9 mouse cellular contexts compared by ENCODE assay signal in the genomic region with DNA sequence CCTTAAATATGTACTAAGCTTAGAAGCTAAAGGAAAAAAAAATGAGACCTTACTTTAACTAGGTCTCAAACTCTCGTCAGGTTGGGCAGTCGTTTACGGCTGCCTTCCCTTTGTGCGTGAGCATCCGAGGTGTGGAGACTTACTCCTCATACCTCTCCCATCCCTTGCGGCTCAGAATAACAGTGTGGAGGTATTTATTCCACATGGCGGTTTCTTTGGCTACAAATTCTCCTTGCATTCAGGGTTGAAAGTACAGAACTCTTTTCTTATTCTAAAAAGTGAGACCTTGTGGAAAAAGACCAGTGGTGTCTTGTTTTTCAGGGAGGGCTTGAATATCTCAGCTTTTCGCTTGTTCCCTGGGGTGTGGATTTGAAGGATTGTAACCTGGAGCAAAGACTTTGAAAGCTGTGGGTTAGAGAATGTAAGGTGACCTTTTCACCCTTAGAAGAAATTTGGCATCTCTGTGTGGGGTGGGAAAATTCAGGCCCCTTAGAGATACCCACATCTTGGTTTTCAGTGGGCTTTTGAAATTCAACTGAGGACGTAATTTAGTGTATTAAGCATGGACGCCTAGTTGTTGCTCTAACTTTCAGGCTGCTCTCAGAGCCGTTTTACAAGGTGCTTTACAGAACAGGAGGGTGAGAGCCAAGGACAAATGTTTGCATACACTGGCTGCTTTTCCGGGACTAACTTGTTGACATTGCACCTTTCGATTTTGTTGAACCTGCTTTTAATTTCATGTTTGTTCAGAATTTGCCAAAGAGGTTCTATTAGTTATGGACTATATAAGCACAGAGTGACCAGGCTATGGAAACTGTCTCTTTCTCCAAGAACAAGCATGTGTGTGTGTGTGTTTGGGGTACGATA. TPM values are rescaled to one million over a fixed set of nuclear protein-coding genes. Genes with fewer than 3 reads are reported as not detected.
DNase-seq lines count a peak whose midpoint lies in the region; ATAC-seq and TF ChIP-seq lines count a peak whose summit lies in the region.
"Had no signal": no experiment of that assay in that cellular context is flagged by ENCODE, and none has a peak within 500 bp of the region (broad histone marks: within the 10 kb centered on the region; RNA-seq: fewer than 3 reads in every experiment).

No protein-coding gene starts in this region.

- no peak for TF ChIP-seq CTCF in heart, postnatal 0 days (IDR thresholded peaks at IDR 0.05; ENCODE audit: low read depth)
- TF ChIP-seq CTCF in ES-Bruce4 (IDR thresholded peaks at IDR 0.05; ENCODE audit: low read depth, low read length) = no peak

- peak overlapping the region; percentile 83 for H3K27ac ChIP-seq in heart, postnatal 0 days (ENCODE audit: low read depth)
- H3K27ac ChIP-seq in ES-Bruce4 (ENCODE audit: insufficient read depth, low read length) = peak overlapping the region; percentile 45
- H3K27ac ChIP-seq in embryonic facial prominence, embryonic 15.5 days (replicated peaks) = peak overlapping the region; percentile 85
- H3K27ac ChIP-seq in limb, embryonic 13.5 days = peak overlapping the region; percentile 95

- peaks cover 45% of the 10 kb centered on the region for H3K36me3 ChIP-seq in heart, postnatal 0 days (replicated peaks; ENCODE audit: control insufficient read depth, insufficient read depth, low read length)
- H3K36me3 ChIP-seq in ES-Bruce4 (ENCODE audit: control insufficient read depth, insufficient read depth, low read length, poor library complexity, severe bottlenecking) = peaks cover 43% of the 10 kb centered on the region
- H3K36me3 ChIP-seq in embryonic facial prominence, embryonic 15.5 days = peaks cover 56% of the 10 kb centered on the region
- H3K36me3 ChIP-seq in limb, embryonic 13.5 days = peaks cover 50% of the 10 kb centered on the region

- H3K4me3 ChIP-seq in heart, postnatal 0 days (ENCODE audit: low read depth, low read length) = no peak overlapping the region
- H3K4me3 ChIP-seq in ES-Bruce4 (ENCODE audit: low read depth, low read length) = no peak overlapping the region
- H3K4me3 ChIP-seq in embryonic facial prominence, embryonic 15.5 days (replicated peaks) = no peak overlapping the region
- no peak overlapping the region for H3K4me3 ChIP-seq in limb, embryonic 13.5 days

- 59% methylated on average over 14 of the region's 14 CpGs for WGBS in heart, postnatal 0 days
- 46% methylated on average over 14 of the region's 14 CpGs for WGBS in embryonic facial prominence, embryonic 15.5 days
- 16% methylated on average over 14 of the region's 14 CpGs for WGBS in limb, embryonic 13.5 days

- TF ChIP-seq EP300 in heart, postnatal 0 days (IDR thresholded peaks at IDR 0.05; ENCODE audit: low read depth) = no peak
- no peak for TF ChIP-seq EP300 in ES-Bruce4 (IDR thresholded peaks at IDR 0.05; ENCODE audit: insufficient read depth, low read depth, low read length)

- ATAC-seq in heart, postnatal 0 days (ENCODE audit: insufficient read depth, low read depth) = no peak
- ATAC-seq in embryonic facial prominence, embryonic 15.5 days (ENCODE audit: insufficient number of reproducible peaks, low FRiP score, low TSS enrichment, low read depth) = no peak
- 0 out of 2 replicates have a peak, but pooled peaks have one; percentile 13 for ATAC-seq in limb, embryonic 13.5 days (ENCODE audit: low FRiP score, low read depth)

- no peak overlapping the region for H3K4me2 ChIP-seq in heart, postnatal 0 days (ENCODE audit: low read depth, low read length)
- no peak overlapping the region for H3K4me2 ChIP-seq in embryonic facial prominence, embryonic 15.5 days (replicated peaks)
- H3K4me2 ChIP-seq in limb, embryonic 13.5 days (replicated peaks) = peak overlapping the region; percentile 51

- H3K9ac ChIP-seq in heart, postnatal 0 days (replicated peaks; ENCODE audit: low read depth, low read length) = 0 out of 2 replicates have a peak overlapping the region, but pooled peaks have one; percentile 17
- H3K9ac ChIP-seq in ES-Bruce4 (ENCODE audit: low read depth, poor library complexity, severe bottlenecking) = no peak overlapping the region
- H3K9ac ChIP-seq in embryonic facial prominence, embryonic 15.5 days = no peak overlapping the region
- H3K9ac ChIP-seq in limb, embryonic 13.5 days = peak overlapping the region; percentile 54; the same call in 1 of the 2 replicates

- H3K9me3 ChIP-seq in heart, postnatal 0 days (replicated peaks; ENCODE audit: control insufficient read depth, low read length) = no peaks in the 10 kb centered on the region
- H3K9me3 ChIP-seq in ES-Bruce4 (replicated peaks; ENCODE audit: control insufficient read depth, insufficient read depth, low read length, poor library complexity, severe bottlenecking) = no peaks in the 10 kb centered on the region
- H3K9me3 ChIP-seq in embryonic facial prominence, embryonic 15.5 days (replicated peaks) = no peaks in the 10 kb centered on the region
- no peaks in the 10 kb centered on the region for H3K9me3 ChIP-seq in limb, embryonic 13.5 days

- TF ChIP-seq POLR2A in ES-Bruce4 (IDR thresholded peaks at IDR 0.05; ENCODE audit: insufficient read depth, low read length) = no peak

- peaks cover 29% of the 10 kb centered on the region for H3K4me1 ChIP-seq in heart, postnatal 0 days (ENCODE audit: control insufficient read depth, insufficient read depth)
- peaks cover 3% of the 10 kb centered on the region for H3K4me1 ChIP-seq in ES-Bruce4 (ENCODE audit: control insufficient read depth, insufficient read depth, low read length)
- H3K4me1 ChIP-seq in embryonic facial prominence, embryonic 15.5 days = peaks cover 29% of the 10 kb centered on the region
- H3K4me1 ChIP-seq in limb, embryonic 13.5 days = peaks cover 43% of the 10 kb centered on the region

- no peak for DNase-seq in heart, postnatal 0 days (ENCODE audit: low spot score)
- no peak for DNase-seq in heart, adult 11 months
- DNase-seq in right cerebral cortex, postnatal 4 days = no peak
- DNase-seq in natural killer cell, adult 2 months (ENCODE audit: low spot score in 2 of 2) = no peak
- DNase-seq in cerebellum, adult 11 months = no peak
- DNase-seq: spleen, adult 18-20 months had no signal

- no peaks in the 10 kb centered on the region for H3K27me3 ChIP-seq in heart, postnatal 0 days (ENCODE audit: control insufficient read depth, insufficient read depth, low read length)
- no peaks in the 10 kb centered on the region for H3K27me3 ChIP-seq in ES-Bruce4 (ENCODE audit: control insufficient read depth, insufficient read depth, low read length, poor library complexity, severe bottlenecking)
- H3K27me3 ChIP-seq in embryonic facial prominence, embryonic 15.5 days = no peaks in the 10 kb centered on the region
- H3K27me3 ChIP-seq in limb, embryonic 13.5 days = no peaks in the 10 kb centered on the region

RNA-seq across cellular contexts. Expression of gene Cd164l2, which starts 27.7 kb away (rescaled TPM):
- not detected in 2 replicates for total RNA-seq in heart, postnatal 0 days (2014; rRNA removed; ENCODE audit: low replicate concordance)
- 0.23 and 0.33 TPM in 2 replicates for polyA plus RNA-seq in heart, postnatal 0 days (2015; fragmentation: Nextera tagmentation; extraction: Ambion mirVana)
- polyA plus RNA-seq in ES-Bruce4 (2011; ENCODE audit: insufficient read depth, insufficient read length, low read depth, missing spikeins) = 9.6 and 12.4 TPM in 2 replicates
- polyA plus RNA-seq in embryonic facial prominence, embryonic 15.5 days (2015; fragmentation: Nextera tagmentation; extraction: Ambion mirVana) = 8.8 and 9.3 TPM in 2 replicates
- 2.8 and 5.9 TPM in 2 replicates for polyA plus RNA-seq in limb, embryonic 13.5 days (2015; fragmentation: Nextera tagmentation; extraction: Ambion mirVana)

RNA-seq across cellular contexts. Expression of gene Gpr3, which starts 28.1 kb away (rescaled TPM):
- not detected in 2 replicates for total RNA-seq in heart, postnatal 0 days (2014; rRNA removed; ENCODE audit: low replicate concordance)
- 0.15 and 0.21 TPM in 2 replicates for polyA plus RNA-seq in heart, postnatal 0 days (2015; fragmentation: Nextera tagmentation; extraction: Ambion mirVana)
- 0.26 and 0.52 TPM in 2 replicates for polyA plus RNA-seq in ES-Bruce4 (2011; ENCODE audit: insufficient read depth, insufficient read length, low read depth, missing spikeins)
- polyA plus RNA-seq in embryonic facial prominence, embryonic 15.5 days (2015; fragmentation: Nextera tagmentation; extraction: Ambion mirVana) = 0.07 and 0.24 TPM in 2 replicates
- polyA plus RNA-seq in limb, embryonic 13.5 days (2015; fragmentation: Nextera tagmentation; extraction: Ambion mirVana) = 0.32 and 0.38 TPM in 2 replicates

RNA-seq across cellular contexts. Expression of gene Wasf2, which starts 54.0 kb away (rescaled TPM):
- 54.5 and 119 TPM in 2 replicates for total RNA-seq in heart, postnatal 0 days (2014; rRNA removed; ENCODE audit: low replicate concordance)
- 55.4 and 62.4 TPM in 2 replicates for polyA plus RNA-seq in heart, postnatal 0 days (2015; fragmentation: Nextera tagmentation; extraction: Ambion mirVana)
- polyA plus RNA-seq in ES-Bruce4 (2011; ENCODE audit: insufficient read depth, insufficient read length, low read depth, missing spikeins) = 102 and 103 TPM in 2 replicates
- polyA plus RNA-seq in embryonic facial prominence, embryonic 15.5 days (2015; fragmentation: Nextera tagmentation; extraction: Ambion mirVana) = 116 and 118 TPM in 2 replicates
- polyA plus RNA-seq in limb, embryonic 13.5 days (2015; fragmentation: Nextera tagmentation; extraction: Ambion mirVana) = 114 and 132 TPM in 2 replicates

RNA-seq across cellular contexts. Expression of gene Map3k6, which starts 56.4 kb away (rescaled TPM):
- 13.8 and 14.8 TPM in 2 replicates for total RNA-seq in heart, postnatal 0 days (2014; rRNA removed; ENCODE audit: low replicate concordance)
- polyA plus RNA-seq in heart, postnatal 0 days (2015; fragmentation: Nextera tagmentation; extraction: Ambion mirVana) = 2.7 and 2.8 TPM in 2 replicates
- 3.8 TPM in 2 replicates for polyA plus RNA-seq in ES-Bruce4 (2011; ENCODE audit: insufficient read depth, insufficient read length, low read depth, missing spikeins)
- polyA plus RNA-seq in embryonic facial prominence, embryonic 15.5 days (2015; fragmentation: Nextera tagmentation; extraction: Ambion mirVana) = 17.4 and 20.6 TPM in 2 replicates
- 2.4 and 2.6 TPM in 2 replicates for polyA plus RNA-seq in limb, embryonic 13.5 days (2015; fragmentation: Nextera tagmentation; extraction: Ambion mirVana)

Comparison
In these comparisons a context has a peak if more than half of its experiments do, and no peak if none do; other contexts are left out.
1. H3K27ac ChIP-seq: peak in every context shown above with its lines; median percentile 95 in limb, embryonic 13.5 days; 85 in embryonic facial prominence, embryonic 15.5 days; 83 in heart, postnatal 0 days; 45 in ES-Bruce4.
2. H3K9ac ChIP-seq: peak in heart, postnatal 0 days (single experiment) and limb, embryonic 13.5 days (single experiment); none in ES-Bruce4 (single experiment) and embryonic facial prominence, embryonic 15.5 days (single experiment).